Mouse (Mus musculus) stomach, embryonic 15.5 days (tissue): ENCODE measurements around the gene Naa60. TPM values are rescaled to one million over a fixed set of nuclear protein-coding genes. Genes with fewer than 3 reads are reported as not detected.

Experiments used
- ATAC-seq: fragments of 200-750 bp; cut with Nextera tagmentation; 2 replicates; pipeline ENCODE4 v1.8.0; 2017; ENCODE audit warnings: low read depth, moderate number of reproducible peaks, moderate TSS enrichment; ENCODE audit not compliant: insufficient read depth, low FRiP score
- H3K27ac ChIP-seq: fragments of 300-500 bp; sonication (generic); 2 replicates; pipeline ENCODE4 v1.5.1; 2015; ENCODE audit warnings: mild to moderate bottlenecking, inconsistent platforms
- H3K27me3 ChIP-seq: fragments of 300-500 bp; sonication (generic); replicated peaks from 2 replicates; pipeline ENCODE4 v1.6.1; 2015; ENCODE audit warnings: inconsistent platforms
- H3K36me3 ChIP-seq: fragments of 300-500 bp; sonication (generic); 2 replicates; pipeline ENCODE4 v1.6.1; 2015; ENCODE audit warnings: inconsistent platforms
- H3K4me1 ChIP-seq: fragments of 300-500 bp; sonication (generic); 2 replicates; pipeline ENCODE4 v1.6.1; 2015; ENCODE audit warnings: inconsistent platforms
- H3K4me2 ChIP-seq: fragments of 300-500 bp; sonication (generic); 2 replicates; pipeline ENCODE4 v1.6.1; 2015; ENCODE audit warnings: mild to moderate bottlenecking, inconsistent platforms
- H3K4me3 ChIP-seq: fragments of 300-500 bp; sonication (generic); replicated peaks from 2 replicates; pipeline ENCODE4 v1.5.1; 2015; ENCODE audit warnings: inconsistent platforms
- H3K9ac ChIP-seq: fragments of 300-500 bp; sonication (generic); 2 replicates; pipeline ENCODE4 v1.6.1; 2015; ENCODE audit warnings: inconsistent platforms
- H3K9me3 ChIP-seq: fragments of 300-500 bp; sonication (generic); 2 replicates; pipeline ENCODE4 v1.6.1; 2016; ENCODE audit warnings: inconsistent platforms
- WGBS: fragments of 180-500 bp; shearing (Covaris S2); methylation state at CpG from one replicate; pipeline ENCODE4 v1.1.7; 2015; 5-methylcytosine and 5-hydroxymethylcytosine counted together
- microRNA-seq: library from miRNA; unstranded; fragments of <30 nt; microRNA quantifications from one replicate; pipeline ENCODE4, GENCODE M21; 2016
- polyA plus RNA-seq: library from polyadenylated mRNA; unstranded; fragments of >200 nt; fragmentation: Nextera tagmentation; extraction: Ambion mirVana; gene quantifications from 2 replicates; pipeline ENCODE4 v1.2.1, GENCODE M21; 2015

Naa60 gene
- polyA plus RNA-seq, 1 experiment from 2014 or later = 41.0 TPM

- Histone ChIP-seq H3K9ac (no peak overlapping the region), H3K4me1 (no peaks in the 10 kb centered on the region), H3K36me3 (peaks cover 19% of the 10 kb centered on the region), H3K9me3 (no peaks in the 10 kb centered on the region), H3K4me2 (no peak overlapping the region), H3K4me3 (no peak overlapping the region), H3K27me3 (no peaks in the 10 kb centered on the region), H3K27ac (no peak overlapping the region)
- ATAC-seq = no peak
- WGBS = 94% methylated on average over 1 of the region's 1 CpGs
Observed at GRCm38 (mm10) chr16:3934091-3934490, 61.9 kb downstream of the Naa60 start.

- Histone ChIP-seq H3K4me3 (no peak overlapping the region), H3K4me2 (no peak overlapping the region), H3K27me3 (no peaks in the 10 kb centered on the region), H3K36me3 (peaks cover 19% of the 10 kb centered on the region), H3K9me3 (no peaks in the 10 kb centered on the region), H3K27ac (no peak overlapping the region), H3K9ac (no peak overlapping the region), H3K4me1 (no peaks in the 10 kb centered on the region)
- WGBS = 90% methylated on average over 4 of the region's 4 CpGs
- ATAC-seq = no peak
Observed at GRCm38 (mm10) chr16:3934701-3935100, 62.5 kb downstream of the Naa60 start.

GRCm38 (mm10) chr16:3951141-3951540 lies 79.0 kb downstream of the Naa60 start:
- no peak overlapping the region for H3K4me2 ChIP-seq
- H3K27ac ChIP-seq = no peak overlapping the region
- no peaks in the 10 kb centered on the region for H3K36me3 ChIP-seq
- H3K4me3 ChIP-seq = no peak overlapping the region
- WGBS = 90% methylated on average over 1 of the region's 1 CpGs
- H3K4me1 ChIP-seq = no peaks in the 10 kb centered on the region
- no peaks in the 10 kb centered on the region for H3K27me3 ChIP-seq
- H3K9ac ChIP-seq = no peak overlapping the region
- no peaks in the 10 kb centered on the region for H3K9me3 ChIP-seq
- no peak for ATAC-seq

Small RNAs within 50 kb of the gene (microRNA-seq; reads per million reads assigned to microRNA genes)
- gene Gm23493 = not detected

Other genes with a start within 250 kb of the Naa60 start
- gene Mefv, start 154.3 kb upstream of the Naa60 start, polyA plus RNA-seq = 0.06 and 0.22 TPM in 2 replicates
- gene Zfp263, start 128.3 kb upstream of the Naa60 start, polyA plus RNA-seq = 45.3 and 46.8 TPM in 2 replicates
- gene Olfr15, start 41.5 kb upstream of the Naa60 start, polyA plus RNA-seq = not detected in 2 replicates
- gene Zfp174, start 25.1 kb upstream of the Naa60 start, polyA plus RNA-seq = 1.0 and 1.5 TPM in 2 replicates
- 6.0 and 6.2 TPM in 2 replicates for gene Zfp597, start 12.2 kb downstream of the Naa60 start, polyA plus RNA-seq
- 1.3 and 1.5 TPM in 2 replicates for gene Gm20695, start 12.3 kb downstream of the Naa60 start, polyA plus RNA-seq
- 5.1 and 6.9 TPM in 2 replicates for gene 1700037C18Rik, start 36.3 kb downstream of the Naa60 start, polyA plus RNA-seq
- gene Cluap1, start 36.4 kb downstream of the Naa60 start, polyA plus RNA-seq = 21.1 and 21.8 TPM in 2 replicates
- 0.91 and 0.98 TPM in 2 replicates for gene Nlrc3, start 104.3 kb downstream of the Naa60 start, polyA plus RNA-seq
- 10.8 and 15.1 TPM in 2 replicates for gene Slx4, start 131.4 kb downstream of the Naa60 start, polyA plus RNA-seq
- gene Dnase1, start 164.6 kb downstream of the Naa60 start, polyA plus RNA-seq = 3.9 and 4.6 TPM in 2 replicates
- 87.7 and 91.9 TPM in 2 replicates for gene Trap1, start 205.5 kb downstream of the Naa60 start, polyA plus RNA-seq